Mouse (Mus musculus): Measurements from ENCODE around the gene Eif2ak1.

- TF ChIP-seq ZNF384 (IDR thresholded peaks at IDR 0.05; ENCODE audit: low read depth, low read length): no peak
- no peak for TF ChIP-seq HCFC1 (IDR thresholded peaks at IDR 0.05; ENCODE audit: borderline replicate concordance, insufficient read depth, low read length)
- TF ChIP-seq ZC3H11A (IDR thresholded peaks at IDR 0.05; ENCODE audit: borderline replicate concordance, low read depth, low read length): no peak
- TF ChIP-seq MAFK (IDR thresholded peaks at IDR 0.05; ENCODE audit: insufficient read depth, low read depth, low read length): no peak
- no peak for TF ChIP-seq CHD2 (IDR thresholded peaks at IDR 0.05; ENCODE audit: low read depth, low read length)
Measured at GRCm38 (mm10) chr5:143817931-143818311, 333 bp downstream of the Eif2ak1 start.
